Mouse (Mus musculus): ENCODE measurements around the gene Gm7995. TPM values are rescaled to one million over a fixed set of nuclear protein-coding genes. Genes with fewer than 3 reads are reported as not detected.

Gene Gm7995
- not detected for total RNA-seq (2023)

DNA sequence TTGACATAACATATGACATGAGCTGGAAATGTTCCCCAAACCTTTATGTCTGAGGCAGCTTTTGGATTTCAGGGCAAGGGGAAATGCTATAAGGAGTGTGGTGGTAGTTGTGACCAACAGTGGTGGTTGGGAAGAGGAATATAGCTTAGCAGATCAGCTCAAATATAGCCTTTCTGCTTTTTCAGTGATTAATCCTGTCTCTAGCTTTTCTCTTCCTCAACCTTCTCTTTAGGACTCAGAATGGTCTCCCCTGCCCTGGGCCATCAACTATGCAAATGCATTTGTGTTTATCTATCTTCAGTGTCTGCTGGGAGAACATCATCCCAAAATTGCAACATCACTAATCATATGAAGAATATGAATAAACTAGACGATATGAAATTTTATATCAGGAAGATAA lies at the start of gene Gm7995:
TSS of gene Gm7995 (plus strand) at position 301 of the 400 bp plus-strand sequence.

DNA sequence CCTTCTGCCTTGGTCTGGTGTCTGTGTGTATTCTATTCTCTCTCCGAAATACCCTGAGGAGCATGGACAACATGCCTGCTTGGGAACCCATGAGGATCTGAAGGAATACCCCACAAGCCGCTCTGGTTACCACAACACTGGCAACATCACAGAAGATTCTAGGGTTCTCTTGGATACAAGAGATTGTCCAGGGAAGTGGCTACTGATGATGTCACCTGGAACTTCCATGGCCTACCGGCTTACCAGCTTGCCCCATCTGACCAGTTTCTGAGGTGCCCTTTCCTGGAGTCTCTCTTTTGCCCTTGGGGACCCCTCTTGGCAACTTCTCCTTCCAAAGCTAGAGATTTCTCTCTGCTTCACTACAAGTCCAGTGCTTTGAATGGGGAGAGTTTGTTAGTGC lies 12.8 kb upstream of the Gm7995 start, which contains the start of gene Gm9611:
TSS of gene Gm9611 (minus strand) at position 101 of the 400 bp plus-strand sequence.

Other genes with a start within 250 kb of the Gm7995 start
- gene Gm7951, start 192.8 kb upstream of the Gm7995 start, total RNA-seq (2023) = not detected
- gene Gm17027, start 147.6 kb upstream of the Gm7995 start, total RNA-seq (2023) = not detected
- not detected for gene Gm3573, start 119.4 kb upstream of the Gm7995 start, total RNA-seq (2023)
- not detected for gene Gm17026, start 50.2 kb upstream of the Gm7995 start, total RNA-seq (2023)
- gene Gm9611, start 12.9 kb upstream of the Gm7995 start, total RNA-seq (2023) = not detected
- gene Gm8005, start 129.5 kb downstream of the Gm7995 start, total RNA-seq (2023) = not detected
- not detected for gene Gm8011, start 153.7 kb downstream of the Gm7995 start, total RNA-seq (2023)
- not detected for gene Gm8020, start 192.1 kb downstream of the Gm7995 start, total RNA-seq (2023)
- not detected for gene Gm8024, start 214.1 kb downstream of the Gm7995 start, total RNA-seq (2023)